Mouse (Mus musculus): ENCODE results near the gene Sart1. TPM values are rescaled to one million over a fixed set of nuclear protein-coding genes. Genes with fewer than 3 reads are reported as not detected.

The Sart1 gene
- polyA plus RNA-seq (2017; shearing (Covaris generic)): 224 TPM

DNA sequence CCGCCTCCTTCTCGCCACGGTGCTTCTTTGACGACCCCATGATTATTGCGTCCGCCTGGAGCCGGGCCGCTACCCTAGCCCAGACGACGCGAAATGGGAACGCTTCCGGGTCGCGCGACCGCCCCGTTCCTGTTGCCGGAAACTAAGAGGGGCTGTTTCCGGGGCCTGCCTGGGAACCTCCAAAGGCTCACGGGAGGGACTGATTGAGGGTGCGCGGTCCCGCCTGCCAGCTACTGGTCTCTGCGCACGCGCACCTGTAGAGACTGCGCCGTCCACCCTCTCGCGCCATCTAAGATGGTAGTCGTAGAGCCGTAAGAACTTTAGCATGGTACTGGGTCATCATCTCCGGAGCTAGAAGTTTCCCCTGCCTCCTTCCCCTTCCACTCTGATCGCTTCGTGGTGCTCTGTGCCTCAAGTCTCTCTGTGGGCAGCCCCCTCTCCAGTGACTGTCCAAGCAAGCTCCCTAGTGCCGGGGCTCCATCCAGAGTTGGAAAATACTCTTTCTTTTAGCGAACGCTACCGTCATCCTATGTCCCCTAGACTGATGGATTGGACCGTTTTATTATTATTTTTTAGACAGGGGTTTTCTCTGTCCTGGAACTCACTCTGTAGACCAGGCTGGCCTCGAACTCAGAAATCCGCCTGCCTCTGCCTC, at the start of gene Sart1:
Gene Sart1, minus strand, starts transcription at position 116 of the 655 bp plus-strand sequence.

DNA sequence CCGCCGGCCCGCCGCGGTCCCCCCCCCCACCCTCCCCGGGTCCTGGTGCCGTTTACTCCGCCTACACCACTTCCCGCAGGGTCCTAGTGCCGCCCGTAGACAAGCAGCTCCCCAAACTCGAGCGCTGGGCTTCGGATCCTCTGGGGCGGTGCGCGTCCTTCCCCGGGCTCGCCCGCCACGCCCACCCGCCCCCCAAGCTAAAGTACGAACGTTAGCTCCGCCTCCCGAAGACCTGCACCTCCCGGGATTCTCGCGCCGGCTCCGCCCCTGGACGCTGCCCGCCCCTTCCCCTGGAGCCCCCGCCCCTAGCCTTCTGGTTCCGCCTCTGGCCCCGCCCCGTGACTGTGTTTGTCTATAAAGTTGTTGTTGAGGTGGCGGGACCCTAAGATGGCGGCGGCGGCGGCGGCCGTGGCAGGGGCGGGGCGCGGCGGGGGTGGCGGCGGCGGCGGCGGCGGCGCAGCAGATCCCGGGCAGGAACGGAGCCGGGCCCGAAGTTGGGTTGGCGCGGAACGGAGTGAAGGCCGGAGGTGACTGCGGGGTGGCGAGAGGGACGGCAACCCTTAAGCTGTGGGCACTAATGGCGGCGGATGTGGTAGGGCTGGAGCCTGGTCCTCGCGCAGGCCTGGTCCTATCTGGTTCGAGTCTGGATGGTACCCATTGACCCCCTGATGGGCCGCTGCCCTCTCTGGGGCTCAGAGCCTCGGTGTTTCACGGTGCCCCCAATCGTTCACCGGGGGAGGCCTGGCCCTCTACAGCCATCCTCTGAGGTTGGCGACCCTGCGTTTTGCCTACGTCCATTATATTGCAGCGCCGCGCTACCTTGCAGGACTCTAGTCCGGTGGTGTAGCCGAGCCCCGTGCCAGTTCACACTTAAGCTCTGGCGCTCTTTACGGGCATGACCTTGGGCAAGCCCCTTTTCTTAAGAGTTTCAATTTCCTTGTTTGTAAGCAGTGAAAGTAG, 36.6 kb upstream of the Sart1 start, which contains the start of the genes Drap1 and AI837181:
Gene Drap1, minus strand, starts transcription at position 198 of the 960 bp plus-strand sequence.
Gene AI837181, plus strand, starts transcription at position 363 of the 960 bp plus-strand sequence.

DNA sequence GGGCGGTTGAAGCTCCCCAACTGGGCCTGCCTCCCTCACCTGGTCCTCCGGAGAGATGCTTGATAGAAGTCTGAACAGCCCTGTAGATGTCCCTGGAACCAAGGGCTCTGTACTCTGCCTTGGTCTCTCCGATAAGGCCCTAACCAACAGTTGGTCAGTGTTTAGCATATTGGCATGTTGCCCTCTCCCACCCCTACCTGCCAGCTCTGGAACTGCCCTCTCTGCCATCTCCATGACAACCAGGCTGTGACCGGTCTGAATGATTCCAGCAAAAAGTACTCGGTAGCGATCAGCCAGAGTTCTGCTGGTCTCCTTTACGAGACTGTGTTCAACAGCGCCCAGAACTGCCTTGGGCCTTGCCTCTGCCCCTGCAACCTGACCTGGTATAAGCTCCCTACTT, 13.8 kb upstream of the Sart1 start, which contains the start of gene Tsga10ip:
Gene Tsga10ip, minus strand, starts transcription at position 234 of the 400 bp plus-strand sequence.

DNA sequence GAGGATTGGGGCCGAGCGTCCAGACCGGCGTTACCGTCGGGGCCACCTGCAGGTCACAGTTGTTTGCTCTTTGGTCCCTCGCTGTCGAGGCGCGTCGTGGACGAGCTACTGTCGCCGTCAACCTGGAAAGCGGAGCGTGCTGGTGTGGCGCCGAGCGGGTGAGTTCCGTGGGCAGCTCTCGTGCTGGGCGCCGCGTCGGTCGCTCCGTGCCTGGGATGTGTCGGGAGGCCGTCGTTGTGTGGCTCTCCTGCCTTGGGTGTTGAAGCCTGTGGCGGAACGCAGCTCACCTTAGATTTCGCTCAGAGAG, 21.5 kb downstream of the Sart1 start, which contains the start of gene Banf1:
Gene Banf1, minus strand, starts transcription at position 116 of the 307 bp plus-strand sequence.

DNA sequence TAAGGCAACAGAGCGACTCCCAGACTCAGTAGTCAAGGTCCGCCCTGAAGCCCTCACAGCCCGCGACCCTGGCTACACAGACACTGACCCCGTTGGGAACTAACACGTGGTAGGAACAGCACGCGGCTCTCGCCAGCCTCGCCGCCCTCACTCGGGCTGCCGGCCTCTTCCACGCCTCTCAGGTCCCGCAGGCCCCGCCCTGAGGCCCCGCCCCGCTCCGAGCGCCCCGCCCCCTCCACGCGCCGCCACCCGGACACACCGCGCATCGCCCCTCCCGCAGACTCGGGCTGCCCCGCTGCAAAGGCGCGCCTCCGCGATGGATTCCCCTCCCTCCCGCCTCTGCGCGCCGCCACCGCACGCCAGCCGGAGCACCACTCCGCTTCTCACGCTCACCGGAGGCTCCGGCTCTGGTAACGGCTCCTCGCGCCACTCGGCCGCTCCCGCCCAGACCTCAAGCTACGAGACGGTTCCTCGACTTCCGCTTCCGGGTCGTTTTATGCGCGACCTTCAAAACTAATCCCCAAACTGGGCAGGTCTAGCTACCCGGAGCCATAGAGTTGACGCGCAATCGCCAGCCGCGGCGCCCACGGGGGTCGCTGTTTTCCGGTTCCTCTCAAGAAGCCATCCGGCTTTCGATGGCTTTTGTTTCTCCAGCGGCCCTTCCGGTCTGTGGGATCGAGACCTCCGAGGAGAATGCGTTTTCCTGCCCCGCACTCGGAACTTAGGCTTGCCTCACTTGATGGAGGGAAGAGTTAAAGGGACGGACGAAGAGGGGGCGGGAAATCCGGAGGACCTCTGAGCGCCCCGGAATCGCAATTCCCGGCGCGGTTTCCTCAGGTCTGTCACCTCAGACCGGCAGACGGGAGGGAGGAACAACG, 22.1 kb downstream of the Sart1 start, which contains the start of gene Eif1ad:
Gene Eif1ad, plus strand, starts transcription at position 567 of the 878 bp plus-strand sequence.

DNA sequence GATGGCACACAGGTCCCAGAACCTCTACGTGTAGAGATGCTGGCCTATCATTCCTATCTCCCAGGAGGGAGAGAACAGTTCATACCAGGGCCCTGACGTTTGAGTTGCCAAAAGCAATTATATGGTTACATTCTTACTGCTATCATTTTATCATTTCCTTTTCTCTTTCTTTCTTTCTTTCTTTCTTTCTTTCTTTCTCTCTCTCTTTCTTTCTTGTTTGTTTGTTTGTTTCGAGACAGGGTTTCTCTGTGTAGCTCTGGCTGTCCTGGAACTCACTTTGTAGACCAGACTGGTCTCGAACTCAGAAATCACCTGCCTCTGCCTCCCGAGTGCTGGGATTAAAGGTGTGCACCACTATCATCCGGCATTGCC, 39.0 kb downstream of the Sart1 start, which contains the start of gene Cst6:
Gene Cst6, minus strand, starts transcription at position 73 of the 372 bp plus-strand sequence.

DNA sequence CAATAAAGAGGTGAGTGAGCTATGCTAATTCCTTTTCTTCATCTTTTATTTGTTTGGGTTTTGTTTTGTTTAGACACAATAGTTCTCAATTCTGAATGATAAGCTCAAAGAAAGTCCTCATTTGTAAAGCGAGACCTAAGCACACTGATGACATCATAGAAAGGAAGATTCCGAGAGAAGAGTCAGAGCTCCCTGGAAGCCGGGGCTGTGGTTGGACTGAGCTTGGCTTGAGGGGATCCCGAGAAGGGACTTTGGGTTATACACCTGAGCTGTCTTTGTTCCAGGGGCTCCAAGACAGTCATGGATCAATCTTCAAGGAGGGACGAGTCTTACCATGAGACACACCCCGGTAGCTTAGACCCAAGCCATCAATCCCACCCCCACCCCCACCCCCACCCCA, 53.1 kb downstream of the Sart1 start, which contains the start of gene Catsper1:
Gene Catsper1, plus strand, starts transcription at position 301 of the 400 bp plus-strand sequence.

Other genes starting within 250 kb of the Sart1 start
- gene Pacs1, start 115.6 kb downstream of the Sart1 start, polyA plus RNA-seq (2017; shearing (Covaris generic)): 92.1 TPM
- 304 TPM for gene Sf3b2, start 93.2 kb downstream of the Sart1 start, polyA plus RNA-seq (2017; shearing (Covaris generic))
- not detected for gene Gal3st3, start 90.4 kb downstream of the Sart1 start, polyA plus RNA-seq (2017; shearing (Covaris generic))
- not detected for gene Catsper1, start 53.0 kb downstream of the Sart1 start, polyA plus RNA-seq (2017; shearing (Covaris generic))
- gene Cst6, start 39.1 kb downstream of the Sart1 start, polyA plus RNA-seq (2017; shearing (Covaris generic)): 0.10 TPM
- 47.5 TPM for gene Eif1ad, start 22.0 kb downstream of the Sart1 start, polyA plus RNA-seq (2017; shearing (Covaris generic))
- gene Banf1, start 21.5 kb downstream of the Sart1 start, polyA plus RNA-seq (2017; shearing (Covaris generic)): 160 TPM
- gene Tsga10ip, start 13.8 kb upstream of the Sart1 start, polyA plus RNA-seq (2017; shearing (Covaris generic)): 1.1 TPM
- 180 TPM for gene Drap1, start 36.3 kb upstream of the Sart1 start, polyA plus RNA-seq (2017; shearing (Covaris generic))
- 23.6 TPM for gene AI837181, start 36.4 kb upstream of the Sart1 start, polyA plus RNA-seq (2017; shearing (Covaris generic))
- gene Fosl1, start 58.8 kb upstream of the Sart1 start, polyA plus RNA-seq (2017; shearing (Covaris generic)): not detected
- 5.7 TPM for gene Ccdc85b, start 69.2 kb upstream of the Sart1 start, polyA plus RNA-seq (2017; shearing (Covaris generic))
- gene Fibp, start 71.9 kb upstream of the Sart1 start, polyA plus RNA-seq (2017; shearing (Covaris generic)): 59.4 TPM
- gene Ctsw, start 79.8 kb upstream of the Sart1 start, polyA plus RNA-seq (2017; shearing (Covaris generic)): 473 TPM
- 2.7 TPM for gene Efemp2, start 85.3 kb upstream of the Sart1 start, polyA plus RNA-seq (2017; shearing (Covaris generic))
- 18.9 TPM for gene Mus81, start 99.7 kb upstream of the Sart1 start, polyA plus RNA-seq (2017; shearing (Covaris generic))
- 2,966 TPM for gene Cfl1, start 101.8 kb upstream of the Sart1 start, polyA plus RNA-seq (2017; shearing (Covaris generic))
- 0.38 TPM for gene 1700020D05Rik, start 115.1 kb upstream of the Sart1 start, polyA plus RNA-seq (2017; shearing (Covaris generic))
- 3.2 TPM for gene Snx32, start 121.8 kb upstream of the Sart1 start, polyA plus RNA-seq (2017; shearing (Covaris generic))
- 0.17 TPM for gene Ovol1, start 171.9 kb upstream of the Sart1 start, polyA plus RNA-seq (2017; shearing (Covaris generic))
- gene Ap5b1, start 179.3 kb upstream of the Sart1 start, polyA plus RNA-seq (2017; shearing (Covaris generic)): 9.9 TPM
- gene Rnaseh2c, start 213.2 kb upstream of the Sart1 start, polyA plus RNA-seq (2017; shearing (Covaris generic)): 106 TPM
- 87.0 TPM for gene Kat5, start 221.5 kb upstream of the Sart1 start, polyA plus RNA-seq (2017; shearing (Covaris generic))
- gene Rela, start 248.8 kb upstream of the Sart1 start, polyA plus RNA-seq (2017; shearing (Covaris generic)): 333 TPM

Data from effector memory CD4-positive, alpha-beta T cell, adult 7 months (primary cell).